Mouse (Mus musculus) mouse trophoblast stem cell (cell line): ENCODE measurements around the gene Gm10322.

Experiments
- in situ Hi-C, 2 experiments: fragments of 300-500 bp; cut with MseI, MboI; formaldehyde crosslinking; loops; 2 replicates in 1 of 2; 3 replicates in 1 of 2; pipeline ENCODE4 v1.15.1; 2025

The Gm10322 gene

GRCm38 (mm10) chr10:59602043-59602442 lies 13.8 kb upstream of the Gm10322 start:
- in situ Hi-C loops: no loop called here

GRCm38 (mm10) chr10:59602891-59603290 lies 13.0 kb upstream of the Gm10322 start:
- in situ Hi-C loops: no loop called here

- in situ Hi-C loops: no loop called here
Observed at GRCm38 (mm10) chr10:59603843-59604242, 12.0 kb upstream of the Gm10322 start.

GRCm38 (mm10) chr10:59604879-59605464 lies 10.9 kb upstream of the Gm10322 start:
- in situ Hi-C loops: no loop called here

- in situ Hi-C loops: no loop called here
Observed at GRCm38 (mm10) chr10:59613276-59613675, 2.6 kb upstream of the Gm10322 start.

GRCm38 (mm10) chr10:59614141-59614540 lies 1.7 kb upstream of the Gm10322 start:
- in situ Hi-C loops: no loop called here

GRCm38 (mm10) chr10:59615411-59615810 lies 452 bp upstream of the Gm10322 start:
- in situ Hi-C loops: no loop called here

GRCm38 (mm10) chr10:59616522-59616921 lies 659 bp downstream of the Gm10322 start, which contains the start of gene Mcu:
Gene Mcu (minus strand): TSS chr10:59616692.
- in situ Hi-C loops: no loop called here

- in situ Hi-C loops: no loop called here
Observed at GRCm38 (mm10) chr10:59617776-59618175, 1.9 kb downstream of the Gm10322 start.

- in situ Hi-C loops: no loop called here
Observed at GRCm38 (mm10) chr10:59621355-59621754, 5.5 kb downstream of the Gm10322 start.

- in situ Hi-C loops: no loop called here
Observed at GRCm38 (mm10) chr10:59623496-59623895, 7.6 kb downstream of the Gm10322 start.

- in situ Hi-C loops: no loop called here
Observed at GRCm38 (mm10) chr10:59628641-59629505, 13.0 kb downstream of the Gm10322 start.

GRCm38 (mm10) chr10:59629506-59629782 lies 13.6 kb downstream of the Gm10322 start:
- in situ Hi-C loops: no loop called here

GRCm38 (mm10) chr10:59636048-59636447 lies 20.2 kb downstream of the Gm10322 start:
- in situ Hi-C loops: no loop called here

- in situ Hi-C loops: no loop called here
Observed at GRCm38 (mm10) chr10:59636751-59637533, 21.1 kb downstream of the Gm10322 start.

GRCm38 (mm10) chr10:59637596-59638124 lies 21.8 kb downstream of the Gm10322 start:
- in situ Hi-C loops: no loop called here

- in situ Hi-C loops: no loop called here
Observed at GRCm38 (mm10) chr10:59638576-59638975, 22.7 kb downstream of the Gm10322 start.

- in situ Hi-C loops: no loop called here
Observed at GRCm38 (mm10) chr10:59642659-59643377, 27.0 kb downstream of the Gm10322 start.

GRCm38 (mm10) chr10:59643645-59644044 lies 27.8 kb downstream of the Gm10322 start:
- in situ Hi-C loops: no loop called here

GRCm38 (mm10) chr10:59644710-59645109 lies 28.8 kb downstream of the Gm10322 start:
- in situ Hi-C loops: no loop called here

GRCm38 (mm10) chr10:59645153-59645552 lies 29.3 kb downstream of the Gm10322 start:
- in situ Hi-C loops: no loop called here
